Mouse (Mus musculus) right cerebral cortex, adult 18-20 months (tissue): ENCODE data around the gene Trap1a.
"Not testable (repeated sequence)": the region's sequence is repeated elsewhere in the genome, so short reads cannot be mapped to it uniquely, and the experiment has no call there.

Experiments
- DNase-seq: peaks from one replicate; pipeline ENCODE4 v3.0.0; 2022; ENCODE audit warnings: mixed read lengths

The Trap1a gene

GRCm38 (mm10) chrX:139333263-139333994 lies at the start of gene Trap1a:
Gene Trap1a, plus strand, starts transcription at chrX:139333683.
- DNase-seq, result no peak

- DNase-seq, result no peak
These were observed 40.4 kb upstream of the Trap1a start for GRCm38 (mm10) chrX:139293114-139293513.

- no peak for DNase-seq
These were observed 38.2 kb upstream of the Trap1a start for GRCm38 (mm10) chrX:139295325-139295724.

DNA sequence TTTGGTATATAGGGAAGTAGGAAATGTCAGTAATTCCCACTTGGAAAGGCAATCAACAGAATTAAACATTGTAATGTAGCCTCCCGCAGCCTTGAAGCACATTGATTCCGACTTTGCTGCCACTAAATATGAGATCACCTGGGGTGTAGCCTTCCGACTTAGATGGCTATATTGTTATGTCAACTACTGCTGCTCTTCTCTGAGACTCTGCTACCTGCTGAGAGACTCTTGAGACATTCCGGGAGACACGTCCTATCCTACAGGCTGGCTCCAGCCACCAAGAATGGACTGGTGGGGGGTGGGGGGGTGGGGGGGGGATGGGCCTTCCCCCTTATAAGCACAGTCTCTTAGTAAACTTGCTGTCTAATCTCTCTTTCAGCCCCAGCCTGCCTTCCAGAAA lies 16.1 kb upstream of the Trap1a start:
- DNase-seq, result not testable (repeated sequence)

- DNase-seq, result no peak
These were observed 900 bp upstream of the Trap1a start for GRCm38 (mm10) chrX:139332583-139332982.

- DNase-seq, result no peak
These were observed 1.3 kb downstream of the Trap1a start for GRCm38 (mm10) chrX:139334504-139335418.

DNA sequence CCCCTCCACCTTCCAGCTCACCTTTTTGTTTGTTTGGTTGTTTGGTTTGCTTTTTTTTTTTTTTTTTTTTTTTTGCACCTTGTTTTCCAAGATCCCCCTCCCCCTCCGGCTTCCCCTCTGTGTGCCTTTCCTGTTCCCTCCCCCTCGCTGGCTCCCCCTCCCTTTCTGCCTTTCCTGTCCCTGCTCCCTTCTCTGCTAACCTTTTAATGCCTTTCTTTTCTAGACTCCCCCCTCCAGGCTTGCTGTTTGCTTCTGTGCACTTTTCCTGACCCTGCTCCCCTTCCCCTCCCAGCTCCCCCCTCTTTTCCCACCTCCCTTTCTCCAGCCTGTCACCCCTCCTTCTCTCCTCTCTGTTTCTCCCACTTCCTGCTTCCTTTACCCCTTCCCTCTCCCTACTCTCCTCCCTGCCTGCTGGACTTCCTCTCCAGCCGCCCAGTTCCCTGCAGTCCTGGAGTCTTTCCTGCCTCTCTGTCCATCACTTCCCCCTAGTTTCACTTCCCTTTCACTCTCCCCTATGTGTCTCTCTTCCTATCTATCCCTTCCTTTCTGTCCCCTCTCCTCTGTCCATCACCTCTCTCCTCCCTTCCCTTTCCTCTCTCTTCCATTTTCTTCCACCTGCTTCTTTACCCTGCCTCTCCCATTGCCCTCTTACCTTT lies 2.1 kb downstream of the Trap1a start:
- no peak for DNase-seq

- DNase-seq, result no peak
These were observed 6.1 kb downstream of the Trap1a start for GRCm38 (mm10) chrX:139339553-139339952.

- DNase-seq, result no peak
These were observed 7.7 kb downstream of the Trap1a start for GRCm38 (mm10) chrX:139341185-139341584.

- DNase-seq, result no peak
These were observed 18.8 kb downstream of the Trap1a start for GRCm38 (mm10) chrX:139352192-139352772.

DNA sequence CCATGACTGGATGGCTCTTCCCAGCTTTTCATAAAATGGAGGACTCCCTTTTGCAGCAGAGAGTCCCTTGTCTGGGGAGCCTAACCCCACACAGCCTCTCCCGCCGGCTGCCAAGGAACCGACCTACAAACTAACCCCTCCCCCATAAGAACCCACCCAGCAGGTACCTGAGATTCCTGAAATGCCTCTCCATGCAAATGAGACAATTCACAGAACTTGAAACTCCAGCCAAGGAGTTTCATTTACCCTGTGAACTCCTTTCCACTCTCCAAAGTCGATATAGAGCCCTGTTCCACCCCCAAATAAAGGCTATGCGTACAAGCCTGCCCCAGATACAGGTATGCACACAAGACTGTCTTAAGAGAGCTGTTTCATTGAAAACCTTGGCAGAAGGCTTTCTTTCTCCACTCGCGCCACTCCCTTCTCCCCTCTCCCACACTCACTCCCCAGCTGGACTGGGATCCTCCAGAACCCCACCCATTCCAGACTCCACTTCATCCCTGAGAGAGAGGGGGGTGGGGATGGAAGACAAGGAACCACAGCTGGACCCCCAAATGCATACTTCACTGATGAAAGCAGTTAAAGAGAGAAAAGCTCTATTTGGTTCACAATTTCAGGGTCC lies 24.3 kb downstream of the Trap1a start:
- no peak for DNase-seq

DNA sequence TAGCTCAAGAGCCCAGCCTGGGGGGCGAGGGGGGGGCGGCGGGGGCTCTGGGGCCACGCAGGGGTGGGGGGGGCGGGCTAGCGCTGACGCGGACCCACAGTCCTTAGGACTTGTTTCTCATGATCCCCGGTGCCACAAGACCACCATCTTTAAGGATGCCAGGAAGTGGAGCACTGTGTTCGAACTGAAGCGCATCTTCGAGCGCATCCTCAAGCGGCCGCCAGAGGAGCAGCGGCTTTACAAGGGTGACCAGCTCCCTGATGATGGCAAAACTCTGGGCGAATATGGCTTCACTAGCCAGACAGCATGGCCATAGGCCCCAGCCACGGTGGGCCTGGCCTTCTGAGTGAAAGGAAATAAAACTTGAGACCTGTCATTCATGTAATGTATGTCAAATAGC lies 24.9 kb downstream of the Trap1a start:
- DNase-seq, result no peak

GRCm38 (mm10) chrX:139366837-139367528 lies 33.5 kb downstream of the Trap1a start:
- DNase-seq, result no peak

GRCm38 (mm10) chrX:139367529-139367908 lies 34.0 kb downstream of the Trap1a start:
- no peak for DNase-seq

DNA sequence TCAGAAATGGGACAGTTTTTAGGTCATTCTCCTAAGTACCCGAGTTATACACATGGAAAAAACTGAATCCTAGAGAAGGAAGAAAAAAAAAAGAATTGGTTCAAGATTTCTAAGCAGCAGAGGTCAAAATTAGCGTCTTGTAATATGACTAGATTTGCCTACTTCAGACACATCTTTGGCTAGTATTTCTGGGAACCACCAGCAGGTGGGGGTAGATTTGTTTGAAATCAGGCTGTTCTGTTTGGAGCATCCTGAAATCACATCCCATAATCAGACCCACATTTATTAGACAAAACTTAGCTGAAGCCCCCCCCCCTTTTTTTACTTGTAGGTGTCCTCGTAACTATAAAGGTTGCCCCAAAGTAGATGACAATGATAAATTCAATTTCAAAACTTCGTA lies 35.6 kb downstream of the Trap1a start:
- peak; percentile 2 for DNase-seq

DNA sequence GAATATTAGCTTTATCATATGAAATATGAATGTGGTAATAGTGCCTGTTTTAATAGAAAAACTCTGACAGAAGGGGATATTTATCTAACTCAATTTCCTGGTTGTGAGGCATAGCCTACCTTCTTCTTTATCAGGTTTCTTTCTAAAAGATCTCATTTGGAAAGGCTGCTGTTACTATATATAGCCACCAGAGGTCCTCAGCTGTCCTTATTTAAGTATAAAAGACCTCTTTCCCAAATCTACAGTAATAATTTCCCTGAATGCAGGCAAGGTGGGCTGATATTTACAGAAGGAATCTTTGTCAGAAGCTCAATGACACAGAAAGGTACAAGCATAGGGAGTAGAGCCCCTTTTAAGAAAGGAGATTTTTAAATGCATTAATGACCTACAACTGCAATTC lies 39.2 kb downstream of the Trap1a start:
- no peak for DNase-seq
